Mouse (Mus musculus): ENCODE results near the gene Zfp213. TPM values are rescaled to one million over a fixed set of nuclear protein-coding genes. Genes with fewer than 3 reads are reported as not detected.

Gene Zfp213
- total RNA-seq, 2 experiments from 2014 or later, result 1.4 to 3.4 TPM

- ATAC-seq (replicated peaks; ENCODE audit: low FRiP score, poor library complexity, severe bottlenecking), result no peak
Measured at GRCm38 (mm10) chr17:23518701-23519423, 45.2 kb downstream of the Zfp213 start.

Other genes with a start within 250 kb of the Zfp213 start
- not detected in 2 replicates for gene Vmn2r115, start 220.5 kb downstream of the Zfp213 start, total RNA-seq (2015; ENCODE audit: low replicate concordance)
- gene Vmn2r115, start 220.5 kb downstream of the Zfp213 start, total RNA-seq (2017; ENCODE audit: low replicate concordance), result not detected in 2 replicates
- gene Vmn2r116, start 179.6 kb downstream of the Zfp213 start, total RNA-seq (2015; ENCODE audit: low replicate concordance), result not detected in 2 replicates
- not detected in 2 replicates for gene Vmn2r116, start 179.6 kb downstream of the Zfp213 start, total RNA-seq (2017; ENCODE audit: low replicate concordance)
- not detected in 2 replicates for gene Vmn2r117, start 84.5 kb downstream of the Zfp213 start, total RNA-seq (2015; ENCODE audit: low replicate concordance)
- not detected in 2 replicates for gene Vmn2r117, start 84.5 kb downstream of the Zfp213 start, total RNA-seq (2017; ENCODE audit: low replicate concordance)
- gene Zfp13, start 35.2 kb upstream of the Zfp213 start, total RNA-seq (2015; ENCODE audit: low replicate concordance), result not detected in 2 replicates
- gene Zfp13, start 35.2 kb upstream of the Zfp213 start, total RNA-seq (2017; ENCODE audit: low replicate concordance), result not detected in 2 replicates
- gene Zscan10, start 36.6 kb upstream of the Zfp213 start, total RNA-seq (2015; ENCODE audit: low replicate concordance), result not detected in 2 replicates
- not detected in 2 replicates for gene Zscan10, start 36.6 kb upstream of the Zfp213 start, total RNA-seq (2017; ENCODE audit: low replicate concordance)
- 4.6 and 7.9 TPM in 2 replicates for gene Mmp25, start 81.0 kb upstream of the Zfp213 start, total RNA-seq (2015; ENCODE audit: low replicate concordance)
- 1.3 and 1.5 TPM in 2 replicates for gene Mmp25, start 81.0 kb upstream of the Zfp213 start, total RNA-seq (2017; ENCODE audit: low replicate concordance)
- gene Bicdl2, start 96.3 kb upstream of the Zfp213 start, total RNA-seq (2015; ENCODE audit: low replicate concordance), result not detected in 2 replicates
- not detected in 2 replicates for gene Bicdl2, start 96.3 kb upstream of the Zfp213 start, total RNA-seq (2017; ENCODE audit: low replicate concordance)
- gene Hcfc1r1, start 109.4 kb upstream of the Zfp213 start, total RNA-seq (2015; ENCODE audit: low replicate concordance), result 6.3 and 15.9 TPM in 2 replicates
- 8.6 and 11.0 TPM in 2 replicates for gene Hcfc1r1, start 109.4 kb upstream of the Zfp213 start, total RNA-seq (2017; ENCODE audit: low replicate concordance)
- 11.3 and 11.9 TPM in 2 replicates for gene Thoc6, start 109.6 kb upstream of the Zfp213 start, total RNA-seq (2015; ENCODE audit: low replicate concordance)
- 3.5 and 4.0 TPM in 2 replicates for gene Thoc6, start 109.6 kb upstream of the Zfp213 start, total RNA-seq (2017; ENCODE audit: low replicate concordance)
- 5.0 TPM in 1 of 2 replicates, not detected in the other for gene Tnfrsf12a, start 113.2 kb upstream of the Zfp213 start, total RNA-seq (2015; ENCODE audit: low replicate concordance)
- gene Tnfrsf12a, start 113.2 kb upstream of the Zfp213 start, total RNA-seq (2017; ENCODE audit: low replicate concordance), result 6.1 TPM in 1 of 2 replicates, not detected in the other
- not detected in 2 replicates for gene Cldn6, start 115.0 kb upstream of the Zfp213 start, total RNA-seq (2015; ENCODE audit: low replicate concordance)
- not detected in 2 replicates for gene Cldn6, start 115.0 kb upstream of the Zfp213 start, total RNA-seq (2017; ENCODE audit: low replicate concordance)
- gene Cldn9, start 119.8 kb upstream of the Zfp213 start, total RNA-seq (2015; ENCODE audit: low replicate concordance), result not detected in 2 replicates
- gene Cldn9, start 119.8 kb upstream of the Zfp213 start, total RNA-seq (2017; ENCODE audit: low replicate concordance), result not detected in 2 replicates
- not detected in 2 replicates for gene 1520401A03Rik, start 158.5 kb upstream of the Zfp213 start, total RNA-seq (2015; ENCODE audit: low replicate concordance)
- not detected in 2 replicates for gene 1520401A03Rik, start 158.5 kb upstream of the Zfp213 start, total RNA-seq (2017; ENCODE audit: low replicate concordance)
- gene Pkmyt1, start 162.1 kb upstream of the Zfp213 start, total RNA-seq (2015; ENCODE audit: low replicate concordance), result 50.3 and 81.4 TPM in 2 replicates
- 30.7 and 39.9 TPM in 2 replicates for gene Pkmyt1, start 162.1 kb upstream of the Zfp213 start, total RNA-seq (2017; ENCODE audit: low replicate concordance)
- 1.4 and 10.1 TPM in 2 replicates for gene Paqr4, start 176.6 kb upstream of the Zfp213 start, total RNA-seq (2015; ENCODE audit: low replicate concordance)
- gene Paqr4, start 176.6 kb upstream of the Zfp213 start, total RNA-seq (2017; ENCODE audit: low replicate concordance), result 7.5 and 11.2 TPM in 2 replicates
- gene Kremen2, start 181.6 kb upstream of the Zfp213 start, total RNA-seq (2015; ENCODE audit: low replicate concordance), result not detected in 2 replicates
- gene Kremen2, start 181.6 kb upstream of the Zfp213 start, total RNA-seq (2017; ENCODE audit: low replicate concordance), result not detected in 2 replicates
- gene Flywch1, start 207.4 kb upstream of the Zfp213 start, total RNA-seq (2015; ENCODE audit: low replicate concordance), result 2.1 and 2.9 TPM in 2 replicates
- gene Flywch1, start 207.4 kb upstream of the Zfp213 start, total RNA-seq (2017; ENCODE audit: low replicate concordance), result 3.4 and 14.2 TPM in 2 replicates
- not detected in 2 replicates for gene Flywch2, start 221.8 kb upstream of the Zfp213 start, total RNA-seq (2015; ENCODE audit: low replicate concordance)
- not detected in 2 replicates for gene Flywch2, start 221.8 kb upstream of the Zfp213 start, total RNA-seq (2017; ENCODE audit: low replicate concordance)
- 468 and 572 TPM in 2 replicates for gene Srrm2, start 226.3 kb upstream of the Zfp213 start, total RNA-seq (2015; ENCODE audit: low replicate concordance)
- gene Srrm2, start 226.3 kb upstream of the Zfp213 start, total RNA-seq (2017; ENCODE audit: low replicate concordance), result 294 and 325 TPM in 2 replicates

Measured in erythroid progenitor cell, adult 5-6 weeks (primary cell).